Mouse (Mus musculus) ES-E14 (cell line): Measurements from ENCODE around the gene Il21r.

Experiments
- HCFC1 ChIP-seq: IDR thresholded peaks from 2 replicates; pipeline ENCODE4 v1.6.1; 2012; ENCODE audit warnings: low read length, inconsistent platforms, borderline replicate concordance; ENCODE audit not compliant: insufficient read depth
- MAFK ChIP-seq: IDR thresholded peaks from 2 replicates; pipeline ENCODE4 v1.6.1; 2014; ENCODE audit warnings: mild to moderate bottlenecking, low read depth, low read length, inconsistent platforms; ENCODE audit not compliant: insufficient read depth
- ZC3H11A ChIP-seq: IDR thresholded peaks from 2 replicates; pipeline ENCODE4 v1.6.1; 2012; ENCODE audit warnings: low read depth, mild to moderate bottlenecking, inconsistent platforms, low read length, borderline replicate concordance
- ZNF384 ChIP-seq: IDR thresholded peaks from 2 replicates; pipeline ENCODE4 v1.6.1; 2012; ENCODE audit warnings: low read depth, low read length, inconsistent platforms

GRCm38 (mm10) chr7:125559537-125559936, 43.7 kb upstream of the Il21r start:
- TF ChIP-seq ZC3H11A (no peak), HCFC1 (no peak), MAFK (no peak), ZNF384 (no peak)
